Mouse (Mus musculus): ENCODE data around the gene Usp36. TPM values are rescaled to one million over a fixed set of nuclear protein-coding genes. Genes with fewer than 3 reads are reported as not detected.

The Usp36 gene
- polyA plus RNA-seq, 1 experiment from 2014 or later, result 15.2 TPM

DNA sequence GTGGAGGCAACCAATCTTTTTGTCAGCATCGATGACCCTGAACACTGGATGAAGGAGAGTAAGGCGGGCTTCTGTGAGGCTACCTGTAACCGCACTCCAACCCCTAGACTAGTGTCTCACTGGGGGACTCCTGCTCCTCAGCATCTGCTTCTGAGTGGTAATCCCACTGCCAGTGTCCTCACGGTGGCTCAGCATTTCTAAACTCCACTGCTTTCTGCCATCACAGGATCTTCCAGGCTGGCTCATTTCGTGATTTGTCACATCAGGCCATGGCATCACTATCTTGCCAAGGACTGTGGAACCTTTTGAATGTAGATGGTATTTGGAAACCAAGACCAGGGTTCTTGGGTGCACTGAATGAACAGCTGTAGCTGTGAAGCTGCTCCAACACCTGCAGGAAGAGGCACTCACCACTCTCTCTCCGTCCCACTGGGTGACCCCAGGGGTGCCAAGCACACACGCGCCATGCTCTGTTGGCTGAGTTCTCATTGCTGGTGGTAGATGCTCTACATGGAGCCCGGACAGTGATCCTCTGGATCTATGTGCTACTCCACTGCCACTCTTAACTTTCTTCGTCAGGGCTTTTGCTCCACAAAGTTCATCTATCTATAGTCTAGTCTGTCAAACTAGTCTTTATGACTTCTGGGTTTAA is 66.5 kb downstream of the Usp36 start:
- peak; percentile 48 for DNase-seq (ENCODE audit: low spot score)

DNA sequence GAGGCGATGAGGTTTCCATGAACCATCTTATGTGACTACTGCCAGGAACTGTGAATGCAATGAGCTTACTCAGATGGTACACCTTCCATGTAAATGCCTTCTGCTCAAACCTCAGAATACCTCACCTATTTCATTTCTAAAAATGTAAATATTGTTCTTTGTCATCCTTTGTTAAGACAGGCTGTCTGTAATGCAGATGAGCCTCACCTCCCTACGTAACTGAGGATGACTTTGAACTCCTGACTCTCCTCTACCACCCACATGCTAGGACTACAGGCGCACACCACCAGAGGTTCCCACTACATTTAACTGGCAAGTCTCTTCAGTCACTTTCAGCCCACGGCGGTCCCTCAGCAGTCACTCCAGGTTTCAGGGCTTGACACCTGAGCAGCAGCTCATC is 67.1 kb downstream of the Usp36 start:
- no peak for DNase-seq (ENCODE audit: low spot score)

DNA sequence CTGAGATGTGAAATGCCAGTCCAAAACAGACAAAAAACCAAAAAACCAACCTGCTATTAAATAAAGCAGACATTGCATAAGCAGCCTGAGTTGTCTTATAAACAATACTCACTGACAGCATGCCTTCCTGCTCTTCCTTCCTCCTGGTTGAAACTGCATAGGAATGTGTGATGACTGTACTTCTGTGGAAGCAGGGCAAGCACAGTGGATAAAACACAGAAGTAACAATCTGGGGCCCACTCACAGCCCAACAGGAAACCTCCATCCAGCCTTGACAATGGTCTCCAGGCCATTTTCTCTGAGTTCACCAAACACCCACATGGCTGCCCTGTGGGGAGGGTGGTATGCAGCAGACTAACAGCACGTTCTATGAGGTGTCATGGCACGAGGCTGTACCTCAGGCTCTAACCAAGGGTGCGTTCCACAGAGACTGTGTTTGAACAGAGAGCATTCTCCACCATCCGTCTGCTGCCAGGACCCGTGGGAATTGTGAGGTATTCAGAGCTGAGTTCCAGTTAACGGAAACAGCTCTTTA is 67.6 kb downstream of the Usp36 start:
- DNase-seq (ENCODE audit: low spot score), result no peak

DNA sequence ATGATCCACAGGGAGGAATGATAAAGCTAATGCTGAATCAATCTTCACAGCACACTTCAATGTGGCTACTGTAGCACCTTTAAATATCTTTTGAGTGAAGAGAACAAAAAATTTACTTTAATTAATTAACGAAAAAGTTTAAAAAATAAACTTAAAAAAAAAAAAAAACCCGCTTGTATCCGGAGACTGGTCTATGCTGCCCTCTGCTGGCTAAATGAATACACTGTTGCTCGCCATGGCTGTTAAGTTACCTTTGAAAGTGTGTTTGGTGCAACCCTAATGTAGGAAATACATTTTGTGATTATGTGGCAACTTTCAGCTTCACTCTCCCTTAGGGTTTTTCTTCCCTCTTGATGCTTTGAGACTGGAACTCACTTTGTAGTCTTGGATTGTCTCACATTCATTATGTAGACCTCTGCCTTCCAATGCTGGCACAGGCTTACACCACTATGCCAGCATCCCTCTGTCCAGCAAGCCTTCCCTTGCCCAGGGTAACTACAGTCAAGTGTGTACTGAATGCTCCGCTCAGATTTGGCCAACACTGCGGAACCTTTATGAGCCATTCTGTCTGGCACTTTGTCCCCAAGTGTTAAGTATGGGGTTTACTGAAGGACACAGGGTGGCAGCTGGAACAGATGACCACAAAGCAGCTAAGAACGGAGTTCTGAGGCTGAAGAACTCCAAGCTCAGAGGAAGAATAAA is 69.3 kb downstream of the Usp36 start:
- DNase-seq (ENCODE audit: low spot score), result peak; percentile 79

DNA sequence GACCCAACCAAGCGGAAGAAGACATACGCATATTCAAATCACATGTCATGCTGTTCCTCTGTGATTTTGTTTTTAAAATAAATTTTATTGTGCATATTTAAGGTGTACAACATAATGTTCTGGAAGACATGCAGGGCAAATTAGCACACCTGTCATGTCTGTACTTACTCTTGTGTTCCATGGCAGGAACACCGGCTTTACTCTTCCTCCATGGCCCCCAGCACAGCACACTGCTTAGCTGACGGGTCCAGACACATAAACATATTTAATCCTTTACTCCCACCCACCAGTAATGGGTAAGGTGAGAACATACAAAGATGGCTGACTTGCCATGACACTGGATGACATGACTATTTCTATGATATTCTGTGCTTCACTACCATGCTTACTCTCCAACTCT is 71.0 kb downstream of the Usp36 start:
- DNase-seq (ENCODE audit: low spot score), result no peak

DNA sequence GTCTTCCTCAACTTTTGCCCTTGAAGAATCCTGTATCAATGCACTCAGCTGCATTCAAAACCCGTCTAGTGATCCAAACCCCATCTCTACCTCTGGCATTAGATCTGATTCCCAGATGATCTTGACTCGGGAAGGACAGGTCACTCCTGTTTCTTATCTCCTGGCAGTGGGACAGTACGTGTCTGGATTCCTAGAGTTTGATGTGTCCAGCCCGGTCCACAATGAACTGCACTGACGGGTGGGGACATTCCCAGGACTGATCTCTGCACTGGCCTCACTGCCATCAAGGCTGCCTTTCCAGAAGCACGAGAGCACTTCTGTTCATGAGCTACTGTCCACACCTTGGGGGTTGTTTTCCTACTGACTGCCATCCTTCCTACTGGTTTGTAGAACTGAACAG is 73.6 kb downstream of the Usp36 start:
- DNase-seq (ENCODE audit: low spot score), result no peak

DNA sequence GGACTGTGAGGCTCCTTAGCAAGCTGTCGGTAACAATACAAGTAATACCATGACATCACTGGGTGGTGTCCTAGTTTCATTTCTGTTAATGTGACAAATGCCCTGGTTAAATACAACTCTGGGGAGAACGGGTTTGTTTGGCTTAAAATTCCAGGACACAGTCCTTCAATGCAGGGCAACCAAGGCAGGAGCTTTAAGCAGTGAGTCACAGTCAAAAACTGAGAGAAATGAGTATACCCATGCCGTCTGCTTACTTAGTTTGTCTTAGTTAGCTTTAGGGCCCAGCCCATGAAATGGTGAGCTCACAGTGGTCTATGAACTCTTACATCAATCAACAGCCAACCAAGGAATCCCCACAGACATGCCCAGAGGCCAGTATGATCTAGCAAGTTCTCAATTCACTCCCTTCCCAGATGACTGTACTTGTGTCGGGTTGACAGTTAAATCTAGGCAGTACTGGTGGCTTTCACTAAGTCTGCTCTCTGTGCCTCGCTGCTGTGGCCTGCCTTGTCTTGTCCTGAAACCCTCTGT is 74.1 kb downstream of the Usp36 start:
- no peak for DNase-seq (ENCODE audit: low spot score)

DNA sequence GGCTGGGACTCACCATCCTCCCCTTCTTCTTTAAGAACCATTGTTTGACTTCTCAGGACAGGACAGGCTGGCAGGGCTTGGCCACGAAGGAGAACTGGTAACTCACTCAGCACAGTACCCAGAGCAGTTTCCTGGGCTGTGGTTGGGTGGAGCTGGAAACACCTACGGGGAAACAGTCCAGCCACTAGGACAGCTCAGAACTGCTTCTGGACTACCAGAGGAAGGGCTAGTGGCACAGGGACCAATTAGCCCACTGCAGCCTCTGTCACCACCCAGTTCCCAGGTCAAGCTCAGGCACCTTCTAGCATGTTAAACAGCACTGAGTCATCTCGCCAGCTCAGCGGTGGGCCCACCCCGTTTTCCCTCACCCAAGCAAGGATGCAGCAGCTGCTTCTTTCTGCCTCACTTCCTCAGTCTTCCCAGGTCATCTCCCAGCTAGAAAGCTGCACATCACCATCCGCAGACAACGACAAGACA is 77.4 kb downstream of the Usp36 start:
- DNase-seq (ENCODE audit: low spot score), result no peak

DNA sequence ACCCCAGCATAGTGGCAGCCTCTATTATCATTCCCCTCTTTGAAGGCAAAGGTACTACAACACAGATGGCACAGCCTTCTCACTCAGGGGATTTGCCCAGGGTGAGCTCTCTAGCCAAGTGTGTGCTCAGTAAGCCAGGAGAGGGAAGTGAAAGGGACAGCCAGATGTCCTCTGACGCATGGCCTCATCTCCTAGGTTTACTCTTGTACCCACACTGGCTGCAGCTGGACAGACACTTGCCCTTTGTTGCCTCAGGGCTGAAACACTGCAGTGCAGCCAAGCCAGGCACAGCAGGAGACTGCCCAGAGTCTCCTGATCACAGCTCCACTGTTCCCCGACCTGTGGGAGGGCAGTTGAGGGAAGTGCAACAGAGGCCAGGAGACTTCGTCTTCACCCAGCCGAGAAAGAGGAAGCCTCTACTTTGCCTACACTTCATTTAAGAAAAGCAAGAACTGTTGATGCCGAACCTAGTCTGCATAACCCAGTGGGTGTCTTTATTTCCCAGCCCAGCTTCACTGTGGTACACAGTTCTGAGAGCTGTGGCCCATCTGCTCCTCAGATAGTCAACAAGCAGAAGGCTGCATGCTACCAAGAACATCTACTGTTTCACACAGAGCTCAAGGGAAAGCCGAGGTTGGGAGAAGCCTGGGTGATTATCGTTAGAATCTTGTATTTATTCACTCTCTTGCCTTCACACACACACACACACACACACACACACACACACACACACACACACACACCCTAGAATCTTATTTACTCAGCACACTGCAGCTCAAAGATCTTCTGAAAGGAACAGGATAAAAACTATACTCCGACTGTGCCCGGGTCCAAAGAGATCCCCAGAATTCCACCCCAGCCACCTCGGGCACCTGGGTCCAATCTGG is 78.1 kb downstream of the Usp36 start:
- no peak for DNase-seq (ENCODE audit: low spot score)

DNA sequence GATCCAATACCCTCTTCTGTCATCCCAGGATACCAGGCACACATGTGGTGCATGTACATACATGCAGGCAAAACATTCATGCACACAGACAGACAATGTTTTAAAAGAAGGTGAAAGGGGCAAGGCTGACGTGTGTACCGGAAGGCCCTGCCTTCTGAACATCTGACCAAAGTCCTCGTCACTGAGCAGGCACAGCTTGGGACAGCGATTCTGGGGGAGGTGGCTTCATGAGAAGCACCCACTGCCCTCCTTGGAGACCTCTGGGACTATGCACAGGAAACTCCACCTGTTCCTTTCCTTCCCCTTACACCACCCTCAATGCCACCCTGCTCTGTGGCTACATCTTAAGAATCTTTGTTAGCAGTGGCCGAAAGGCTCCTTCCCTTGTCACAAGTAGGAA is 79.1 kb downstream of the Usp36 start:
- DNase-seq (ENCODE audit: low spot score), result no peak

DNA sequence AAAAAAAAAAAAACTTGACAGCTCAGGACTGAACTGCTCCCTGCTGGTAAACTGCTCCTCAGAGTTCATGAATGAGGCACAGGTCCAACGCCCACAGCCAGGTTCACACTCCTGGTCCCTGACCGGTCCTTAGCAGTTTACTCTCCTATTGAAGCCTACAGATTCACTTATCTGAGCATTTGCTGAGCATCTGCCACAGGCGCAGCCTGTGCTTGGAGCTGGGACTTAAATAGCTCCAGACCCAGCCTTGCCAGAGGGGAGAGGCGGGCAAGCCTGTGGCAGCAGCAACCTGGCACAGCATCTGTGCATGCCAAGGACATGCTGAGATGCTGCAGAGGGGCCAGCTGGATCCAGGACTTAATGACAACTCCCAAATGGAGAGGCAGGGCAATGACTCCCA is 79.9 kb downstream of the Usp36 start:
- no peak for DNase-seq (ENCODE audit: low spot score)

Other genes with a start within 250 kb of the Usp36 start
- 0.63 and 0.88 TPM in 2 replicates for gene Dnah17, start 159.6 kb downstream of the Usp36 start, polyA plus RNA-seq (2015; fragmentation: Nextera tagmentation; extraction: Ambion mirVana)
- 44.7 and 46.1 TPM in 2 replicates for gene Cyth1, start 41.7 kb downstream of the Usp36 start, polyA plus RNA-seq (2015; fragmentation: Nextera tagmentation; extraction: Ambion mirVana)
- 0.21 and 0.30 TPM in 2 replicates for gene Cep295nl, start 52.3 kb upstream of the Usp36 start, polyA plus RNA-seq (2015; fragmentation: Nextera tagmentation; extraction: Ambion mirVana)
- 45.1 and 45.2 TPM in 2 replicates for gene Timp2, start 65.5 kb upstream of the Usp36 start, polyA plus RNA-seq (2015; fragmentation: Nextera tagmentation; extraction: Ambion mirVana)
- gene Lgals3bp, start 111.8 kb upstream of the Usp36 start, polyA plus RNA-seq (2015; fragmentation: Nextera tagmentation; extraction: Ambion mirVana), result 100.0 and 116 TPM in 2 replicates
- gene Cant1, start 128.8 kb upstream of the Usp36 start, polyA plus RNA-seq (2015; fragmentation: Nextera tagmentation; extraction: Ambion mirVana), result 24.6 and 26.6 TPM in 2 replicates
- 2.4 and 2.8 TPM in 2 replicates for gene C1qtnf1, start 138.0 kb upstream of the Usp36 start, polyA plus RNA-seq (2015; fragmentation: Nextera tagmentation; extraction: Ambion mirVana)
- 16.0 and 17.1 TPM in 2 replicates for gene Engase, start 186.6 kb upstream of the Usp36 start, polyA plus RNA-seq (2015; fragmentation: Nextera tagmentation; extraction: Ambion mirVana)

Measured in thymus, postnatal 0 days (tissue).